Mouse (Mus musculus): Measurements from ENCODE around the gene Stk17b. TPM values are rescaled to one million over a fixed set of nuclear protein-coding genes. Genes with fewer than 3 reads are reported as not detected.

The Stk17b gene
- polyA plus RNA-seq, 1 experiment from 2014 or later, result 17.4 TPM

- WGBS, result 84% methylated on average over 4 of the region's 4 CpGs
- no peaks in the 10 kb centered on the region for H3K4me1 ChIP-seq
- no peak overlapping the region for H3K27ac ChIP-seq
- H3K27me3 ChIP-seq, result no peaks in the 10 kb centered on the region
- no peak for ATAC-seq (ENCODE audit: insufficient number of reproducible peaks, low FRiP score, low TSS enrichment, low read depth)
- no peaks in the 10 kb centered on the region for H3K36me3 ChIP-seq
- H3K4me3 ChIP-seq, result no peak overlapping the region
- H3K9ac ChIP-seq, result no peak overlapping the region
- no peaks in the 10 kb centered on the region for H3K9me3 ChIP-seq
- no peak overlapping the region for H3K4me2 ChIP-seq
Measured at GRCm38 (mm10) chr1:53811919-53812318, 26.9 kb upstream of the Stk17b start.

DNA sequence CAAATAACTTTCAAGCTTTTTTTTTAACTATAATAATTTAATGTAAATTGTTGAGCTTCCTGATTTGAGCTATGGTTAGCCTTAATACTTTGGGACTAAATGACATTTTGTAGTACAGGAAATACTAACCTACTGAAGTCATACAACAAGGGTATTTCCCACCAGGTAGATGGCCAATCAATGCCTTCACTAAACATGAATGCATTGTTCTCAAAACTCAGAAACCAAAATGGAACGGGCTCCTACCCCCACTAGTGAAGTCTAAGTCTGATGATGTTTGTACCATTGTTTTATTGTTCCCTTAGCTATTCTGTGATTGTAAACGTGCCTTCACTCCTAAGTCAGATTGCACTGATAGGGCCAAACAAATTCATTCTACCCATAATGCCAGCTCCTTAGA lies 23.2 kb upstream of the Stk17b start:
- H3K4me3 ChIP-seq, result no peak overlapping the region
- H3K27me3 ChIP-seq, result no peaks in the 10 kb centered on the region
- no peaks in the 10 kb centered on the region for H3K4me1 ChIP-seq
- H3K9ac ChIP-seq, result no peak overlapping the region
- no peak overlapping the region for H3K27ac ChIP-seq
- no peaks in the 10 kb centered on the region for H3K9me3 ChIP-seq
- H3K4me2 ChIP-seq, result no peak overlapping the region
- ATAC-seq (ENCODE audit: insufficient number of reproducible peaks, low FRiP score, low TSS enrichment, low read depth), result no peak
- WGBS, result 79% methylated on average over 2 of the region's 2 CpGs
- no peaks in the 10 kb centered on the region for H3K36me3 ChIP-seq

DNA sequence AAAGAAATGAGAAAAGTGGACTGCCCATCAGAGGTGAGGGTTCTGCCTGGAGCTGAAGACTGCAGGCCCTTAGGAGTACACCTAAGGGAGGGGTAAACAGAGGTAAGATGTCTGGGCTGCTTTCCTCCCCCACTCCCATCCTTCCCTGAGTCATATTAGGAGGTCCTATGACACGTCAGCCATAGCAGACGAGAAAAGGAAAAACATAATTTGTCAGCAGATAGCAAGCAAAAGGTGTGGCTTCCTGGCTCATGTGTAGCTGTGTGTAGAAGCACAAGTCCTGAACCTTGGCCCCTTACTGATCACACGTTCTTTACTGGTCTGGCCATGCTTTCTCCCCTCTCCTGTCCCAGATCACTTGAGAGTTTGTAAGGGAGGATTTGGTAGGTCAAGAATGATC lies 12.8 kb upstream of the Stk17b start:
- H3K4me1 ChIP-seq, result no peaks in the 10 kb centered on the region
- no peak for ATAC-seq (ENCODE audit: insufficient number of reproducible peaks, low FRiP score, low TSS enrichment, low read depth)
- no peaks in the 10 kb centered on the region for H3K27me3 ChIP-seq
- H3K27ac ChIP-seq, result no peak overlapping the region
- H3K4me3 ChIP-seq, result no peak overlapping the region
- H3K36me3 ChIP-seq, result no peaks in the 10 kb centered on the region
- no peak overlapping the region for H3K4me2 ChIP-seq
- 73% methylated on average over 3 of the region's 3 CpGs for WGBS
- no peak overlapping the region for H3K9ac ChIP-seq
- no peaks in the 10 kb centered on the region for H3K9me3 ChIP-seq

DNA sequence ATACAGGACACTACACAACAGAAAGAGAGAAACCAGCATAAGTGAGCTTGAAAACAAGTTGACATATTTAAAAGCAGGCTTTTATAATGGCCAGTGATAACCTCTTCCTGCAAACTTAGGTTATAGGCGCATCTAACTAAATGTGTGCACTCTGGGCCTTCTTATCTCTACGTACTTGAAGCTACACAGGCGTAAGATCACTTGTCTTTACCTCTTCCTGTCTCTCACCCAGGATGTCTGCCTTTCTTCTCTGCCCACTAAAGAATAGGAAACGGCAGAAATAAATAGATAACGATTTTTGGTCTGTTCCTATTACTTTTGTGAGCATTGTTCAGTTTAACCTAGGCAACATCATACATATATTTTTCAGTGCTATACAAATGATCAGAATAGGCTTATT lies 12.1 kb upstream of the Stk17b start:
- no peaks in the 10 kb centered on the region for H3K9me3 ChIP-seq
- no peak for ATAC-seq (ENCODE audit: insufficient number of reproducible peaks, low FRiP score, low TSS enrichment, low read depth)
- H3K36me3 ChIP-seq, result no peaks in the 10 kb centered on the region
- no peak overlapping the region for H3K4me2 ChIP-seq
- H3K9ac ChIP-seq, result no peak overlapping the region
- no peaks in the 10 kb centered on the region for H3K27me3 ChIP-seq
- 79% methylated on average over 5 of the region's 5 CpGs for WGBS
- no peak overlapping the region for H3K27ac ChIP-seq
- H3K4me3 ChIP-seq, result no peak overlapping the region
- no peaks in the 10 kb centered on the region for H3K4me1 ChIP-seq

GRCm38 (mm10) chr1:53796271-53796670 lies 11.2 kb upstream of the Stk17b start:
- no peak overlapping the region for H3K4me3 ChIP-seq

DNA sequence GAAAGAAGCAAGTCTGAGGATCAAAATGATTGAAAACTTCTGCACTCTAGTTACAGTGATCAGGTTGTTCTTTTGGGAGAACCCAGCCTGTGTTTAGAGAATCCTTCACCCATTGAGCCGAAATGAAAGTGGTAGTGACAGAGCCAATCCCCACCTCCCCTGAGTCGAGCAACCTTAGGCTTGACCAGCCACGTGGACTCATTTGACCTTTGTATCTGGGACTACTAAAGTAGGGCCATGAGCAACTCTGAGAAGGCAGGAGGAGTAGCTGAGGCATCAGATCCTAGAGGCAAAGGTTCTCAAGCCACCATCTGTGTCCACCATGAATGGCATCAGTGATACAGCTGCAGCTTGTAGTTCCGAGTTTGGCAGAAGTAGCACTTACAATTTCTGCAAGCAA lies 10.6 kb upstream of the Stk17b start:
- 75% methylated on average over 4 of the region's 4 CpGs for WGBS
- H3K4me1 ChIP-seq, result no peaks in the 10 kb centered on the region

More at GRCm38 (mm10) chr1:53796271-53796670, 11.2 kb upstream of the Stk17b start:
- Histone ChIP-seq H3K27me3 (no peaks in the 10 kb centered on the region), H3K4me1 (no peaks in the 10 kb centered on the region), H3K4me2 (no peak overlapping the region), H3K9me3 (no peaks in the 10 kb centered on the region), H3K36me3 (no peaks in the 10 kb centered on the region), H3K9ac (no peak overlapping the region), H3K27ac (no peak overlapping the region)
- ATAC-seq (ENCODE audit: insufficient number of reproducible peaks, low FRiP score, low TSS enrichment, low read depth), result no peak
- 68% methylated on average over 6 of the region's 6 CpGs for WGBS

GRCm38 (mm10) chr1:53795081-53795480 lies 10.1 kb upstream of the Stk17b start:
- Histone ChIP-seq H3K4me2 (no peak overlapping the region), H3K4me1 (no peaks in the 10 kb centered on the region), H3K4me3 (no peak overlapping the region), H3K9ac (no peak overlapping the region), H3K9me3 (no peaks in the 10 kb centered on the region), H3K27ac (no peak overlapping the region), H3K36me3 (no peaks in the 10 kb centered on the region), H3K27me3 (no peaks in the 10 kb centered on the region)
- 86% methylated on average over 5 of the region's 5 CpGs for WGBS
- no peak for ATAC-seq (ENCODE audit: insufficient number of reproducible peaks, low FRiP score, low TSS enrichment, low read depth)

More for the DNA sequence above, 10.6 kb upstream of the Stk17b start:
- Histone ChIP-seq H3K36me3 (no peaks in the 10 kb centered on the region), H3K4me2 (no peak overlapping the region), H3K27ac (no peak overlapping the region), H3K9me3 (no peaks in the 10 kb centered on the region), H3K9ac (no peak overlapping the region), H3K4me3 (no peak overlapping the region), H3K27me3 (no peaks in the 10 kb centered on the region)
- no peak for ATAC-seq (ENCODE audit: insufficient number of reproducible peaks, low FRiP score, low TSS enrichment, low read depth)

DNA sequence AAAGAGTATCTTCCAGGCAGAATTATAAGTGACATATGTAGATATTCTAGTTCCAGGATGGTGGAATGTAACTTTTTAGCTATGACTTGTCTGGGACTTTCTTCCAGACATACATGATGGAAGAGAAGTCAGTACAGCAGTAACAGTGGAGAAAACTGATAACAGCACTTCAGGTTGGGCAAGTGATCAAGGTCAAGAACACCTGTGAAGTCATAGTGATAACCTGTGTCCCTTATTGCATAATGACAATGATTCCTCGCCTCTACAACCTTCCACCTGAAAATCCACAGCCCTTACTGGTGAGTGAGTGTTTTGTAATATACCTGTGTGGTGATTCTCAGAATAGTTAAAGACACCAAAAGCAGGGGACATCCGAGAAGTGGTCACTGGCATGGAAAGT lies 9.3 kb upstream of the Stk17b start:
- H3K4me3 ChIP-seq, result no peak overlapping the region
- no peak overlapping the region for H3K4me2 ChIP-seq
- no peaks in the 10 kb centered on the region for H3K4me1 ChIP-seq
- no peaks in the 10 kb centered on the region for H3K36me3 ChIP-seq
- no peaks in the 10 kb centered on the region for H3K27me3 ChIP-seq
- no peak overlapping the region for H3K27ac ChIP-seq
- 75% methylated on average over 2 of the region's 2 CpGs for WGBS
- no peak overlapping the region for H3K9ac ChIP-seq
- H3K9me3 ChIP-seq, result no peaks in the 10 kb centered on the region
- no peak for ATAC-seq (ENCODE audit: insufficient number of reproducible peaks, low FRiP score, low TSS enrichment, low read depth)

- H3K4me3 ChIP-seq, result no peak overlapping the region
- ATAC-seq (ENCODE audit: insufficient number of reproducible peaks, low FRiP score, low TSS enrichment, low read depth), result no peak
- H3K4me1 ChIP-seq, result no peaks in the 10 kb centered on the region
- 78% methylated on average over 2 of the region's 2 CpGs for WGBS
- H3K27ac ChIP-seq, result no peak overlapping the region
- H3K27me3 ChIP-seq, result no peaks in the 10 kb centered on the region
- no peaks in the 10 kb centered on the region for H3K9me3 ChIP-seq
- H3K36me3 ChIP-seq, result no peaks in the 10 kb centered on the region
- no peak overlapping the region for H3K4me2 ChIP-seq
- H3K9ac ChIP-seq, result no peak overlapping the region
Measured at GRCm38 (mm10) chr1:53791343-53791742, 6.3 kb upstream of the Stk17b start.

GRCm38 (mm10) chr1:53784291-53784720 lies 718 bp downstream of the Stk17b start:
- peak overlapping the region; percentile 86 for H3K9ac ChIP-seq
- H3K27ac ChIP-seq, result peak overlapping the region; percentile 86
- under 1% methylated on average over 17 of the region's 17 CpGs for WGBS
- H3K4me2 ChIP-seq, result peak overlapping the region; percentile 66
- no peaks in the 10 kb centered on the region for H3K36me3 ChIP-seq
- H3K4me3 ChIP-seq, result peak overlapping the region; percentile 84
- H3K27me3 ChIP-seq, result no peaks in the 10 kb centered on the region
- ATAC-seq (ENCODE audit: insufficient number of reproducible peaks, low FRiP score, low TSS enrichment, low read depth), result no peak
- H3K9me3 ChIP-seq, result no peaks in the 10 kb centered on the region
- H3K4me1 ChIP-seq, result peaks cover 4% of the 10 kb centered on the region

DNA sequence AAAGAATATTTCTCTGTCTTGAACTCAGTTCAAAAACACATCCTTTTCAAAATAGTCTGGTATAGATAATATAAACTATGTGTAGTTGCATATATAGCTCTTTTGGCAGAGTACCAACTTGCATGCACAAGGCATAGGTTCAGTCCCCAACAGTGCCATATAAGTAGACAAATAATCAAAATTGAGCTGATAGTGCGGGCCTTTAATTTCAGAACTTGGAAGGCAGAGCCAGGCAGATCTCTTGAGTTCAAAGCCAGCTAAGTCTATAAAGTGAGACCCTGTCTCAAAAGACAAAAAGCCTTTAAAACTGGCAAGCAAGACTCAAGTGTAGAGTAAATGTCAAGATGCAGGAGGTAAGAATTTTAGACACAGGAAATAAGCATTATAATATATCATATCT lies 2.1 kb downstream of the Stk17b start:
- ATAC-seq (ENCODE audit: insufficient number of reproducible peaks, low FRiP score, low TSS enrichment, low read depth), result no peak
- 94% methylated on average over 1 of the region's 1 CpGs for WGBS

GRCm38 (mm10) chr1:53782079-53782478 lies 2.9 kb downstream of the Stk17b start:
- Histone ChIP-seq H3K9ac (no peak overlapping the region), H3K9me3 (no peaks in the 10 kb centered on the region), H3K4me1 (peaks cover 4% of the 10 kb centered on the region), H3K4me2 (no peak overlapping the region), H3K36me3 (no peaks in the 10 kb centered on the region), H3K27me3 (no peaks in the 10 kb centered on the region), H3K4me3 (no peak overlapping the region), H3K27ac (no peak overlapping the region)
- ATAC-seq (ENCODE audit: insufficient number of reproducible peaks, low FRiP score, low TSS enrichment, low read depth), result no peak
- WGBS, result 85% methylated on average over 3 of the region's 3 CpGs

More for the DNA sequence above, 2.1 kb downstream of the Stk17b start:
- Histone ChIP-seq H3K4me1 (peaks cover 4% of the 10 kb centered on the region), H3K27ac (no peak overlapping the region), H3K9ac (no peak overlapping the region), H3K9me3 (no peaks in the 10 kb centered on the region), H3K4me3 (no peak overlapping the region), H3K4me2 (no peak overlapping the region), H3K27me3 (no peaks in the 10 kb centered on the region), H3K36me3 (no peaks in the 10 kb centered on the region)

DNA sequence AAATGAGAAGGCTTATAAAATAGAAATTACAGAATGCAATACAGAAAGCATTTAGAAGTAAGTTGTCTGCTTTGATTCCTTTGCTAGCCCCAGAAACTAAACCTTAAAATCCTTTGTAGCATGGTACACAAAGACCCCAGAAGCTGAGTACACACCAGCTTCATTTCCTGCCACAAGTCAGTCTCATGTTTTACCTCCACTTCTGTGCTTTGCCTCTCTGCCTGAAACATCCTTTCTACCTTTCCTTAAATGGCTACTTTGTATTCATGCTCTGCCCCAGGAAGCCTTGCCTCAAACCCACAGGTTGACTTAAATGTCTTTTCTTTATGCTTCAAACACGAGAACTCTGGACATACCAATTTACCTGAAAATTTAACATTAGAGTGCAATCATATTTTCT lies 3.7 kb downstream of the Stk17b start:
- Histone ChIP-seq H3K27ac (no peak overlapping the region), H3K27me3 (no peaks in the 10 kb centered on the region), H3K4me2 (no peak overlapping the region), H3K4me3 (no peak overlapping the region), H3K9ac (no peak overlapping the region), H3K4me1 (peaks cover 4% of the 10 kb centered on the region), H3K36me3 (no peaks in the 10 kb centered on the region), H3K9me3 (no peaks in the 10 kb centered on the region)
- no peak for ATAC-seq (ENCODE audit: insufficient number of reproducible peaks, low FRiP score, low TSS enrichment, low read depth)
- WGBS, result 64% methylated on average over 1 of the region's 1 CpGs

All from limb, embryonic 15.5 days (tissue).